Mouse (Mus musculus) MEL-GATA-1-ER (cell line): Measurements from ENCODE around the gene Gm10334.
"Not testable (repeated sequence)": the region's sequence is repeated elsewhere in the genome, so short reads cannot be mapped to it uniquely, and the experiment has no call there.

ENCODE experiments used
- DNase-seq: peaks from one replicate; pipeline ENCODE4 v3.0.0-alpha.2; 2012; ENCODE audit warnings: low read depth; ENCODE audit errors: extremely low read depth

The Gm10334 gene

GRCm38 (mm10) chr6:41446045-41446444, at the start of gene Gm10334:
Gene Gm10334 (minus strand): TSS chr6:41446145.
- DNase-seq, result not testable (repeated sequence)

GRCm38 (mm10) chr6:41458632-41459031, 12.7 kb upstream of the Gm10334 start, which contains the start of gene Prss1:
Gene Prss1 (plus strand): TSS chr6:41458932.
- DNase-seq, result not testable (repeated sequence)

GRCm38 (mm10) chr6:41442261-41442660, 3.7 kb downstream of the Gm10334 start:
- DNase-seq, result not testable (repeated sequence)
